Mouse (Mus musculus) gastrocnemius, postnatal 14 days (tissue): Measurements from ENCODE around the gene Ubr4. TPM values are rescaled to one million over a fixed set of nuclear protein-coding genes. Genes with fewer than 3 reads are reported as not detected.
A peak's percentile ranks its signal among the peaks of the same experiment; 100 is the strongest.

ENCODE experiments used
- DNase-seq: peaks from one replicate; pipeline ENCODE4 v3.0.0; 2021; ENCODE audit warnings: mixed read lengths
- intact Hi-C: fragments of 180-260 bp; cut with DNase I; formaldehyde crosslinking; loops from one replicate; pipeline ENCODE4 v1.15.1; 2025; ENCODE audit warnings: low total_unique reads
- total RNA-seq, 2 experiments: library from RNA; stranded (reverse); gene quantifications; 2 replicates each; pipeline ENCODE4 v1.2.3; 2021

The Ubr4 gene
- total RNA-seq, 2 experiments from 2014 or later: 71.7 to 73.6 TPM

DNA sequence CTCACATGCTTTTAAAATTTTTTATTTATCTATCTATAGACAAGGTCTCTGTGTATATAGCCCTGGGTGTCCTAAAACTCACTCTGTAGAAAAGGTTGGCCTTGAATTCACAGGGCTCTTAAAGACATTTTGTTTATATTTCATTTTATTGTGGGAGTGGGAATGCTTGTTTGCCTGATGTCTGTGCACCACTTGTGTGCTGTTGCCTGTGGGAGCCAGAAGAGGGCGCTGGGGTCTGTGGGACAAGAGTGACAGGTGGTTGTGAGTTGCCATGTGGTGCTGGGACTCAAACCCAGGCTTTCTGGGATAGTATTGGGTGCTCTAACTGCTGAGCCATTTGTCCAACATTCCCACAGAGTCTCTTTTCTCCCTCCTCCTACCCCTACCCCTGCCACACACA, 65.5 kb downstream of the Ubr4 start:
- DNase-seq: no peak
- intact Hi-C loops: no loop called here

DNA sequence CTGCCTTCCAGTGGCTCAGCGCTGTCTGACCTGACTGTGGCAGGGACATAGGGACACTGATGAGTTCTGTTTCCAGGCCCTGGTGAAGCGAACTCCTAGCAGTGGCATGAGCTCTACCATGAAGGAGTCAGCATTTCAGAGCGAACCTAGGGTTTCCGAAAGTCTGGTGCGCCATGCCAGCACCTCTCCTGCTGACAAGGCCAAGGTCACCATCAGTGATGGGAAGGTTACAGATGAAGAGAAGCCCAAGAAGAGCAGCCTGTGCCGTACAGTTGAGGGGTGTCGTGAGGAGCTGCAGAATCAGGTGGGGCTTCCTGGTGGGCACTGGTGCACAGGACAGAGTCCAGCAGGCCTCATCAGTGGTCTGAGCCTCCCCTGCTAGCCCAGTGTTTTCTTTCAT, 69.2 kb downstream of the Ubr4 start:
- no peak for DNase-seq
- intact Hi-C loops: no loop called here

DNA sequence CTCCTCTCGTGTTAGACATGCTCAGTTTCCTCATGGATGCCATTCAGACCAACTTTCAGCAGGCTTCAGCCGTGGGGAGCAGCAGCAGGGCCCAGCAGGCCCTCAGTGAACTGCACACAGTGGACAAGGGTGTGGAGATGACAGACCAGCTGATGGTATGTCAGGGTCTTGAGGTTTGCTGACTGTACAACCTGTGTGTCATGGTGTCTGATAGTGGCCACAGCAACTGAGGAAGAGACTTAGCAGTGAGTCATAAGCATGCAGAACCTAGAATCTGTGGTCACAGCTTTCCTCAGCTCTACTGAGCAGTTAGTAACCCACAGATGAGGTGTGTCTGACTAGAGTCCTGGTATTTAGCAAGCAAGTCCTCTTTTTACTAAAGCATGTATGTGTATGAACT, 70.0 kb downstream of the Ubr4 start:
- intact Hi-C loops: no loop called here
- no peak for DNase-seq

DNA sequence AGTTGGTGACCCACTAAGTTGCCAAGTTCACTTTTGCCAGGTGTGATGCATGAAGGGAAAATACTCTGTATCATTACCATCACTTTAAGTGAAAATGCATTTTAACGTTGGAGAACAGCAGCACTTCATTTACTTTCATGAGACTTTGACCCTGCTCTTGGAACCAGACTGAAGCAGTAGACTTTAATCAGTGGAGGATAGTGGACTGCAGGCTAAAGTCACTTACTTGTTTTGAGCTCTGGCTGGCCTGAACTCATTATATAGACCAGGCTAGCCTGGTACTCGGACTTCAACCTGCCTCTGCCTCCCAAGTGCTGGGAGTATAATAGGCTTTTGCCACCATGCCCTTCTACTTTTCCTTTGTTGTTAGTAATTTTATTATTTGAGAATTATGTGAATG, 70.9 kb downstream of the Ubr4 start:
- intact Hi-C loops: no loop called here
- no peak for DNase-seq

DNA sequence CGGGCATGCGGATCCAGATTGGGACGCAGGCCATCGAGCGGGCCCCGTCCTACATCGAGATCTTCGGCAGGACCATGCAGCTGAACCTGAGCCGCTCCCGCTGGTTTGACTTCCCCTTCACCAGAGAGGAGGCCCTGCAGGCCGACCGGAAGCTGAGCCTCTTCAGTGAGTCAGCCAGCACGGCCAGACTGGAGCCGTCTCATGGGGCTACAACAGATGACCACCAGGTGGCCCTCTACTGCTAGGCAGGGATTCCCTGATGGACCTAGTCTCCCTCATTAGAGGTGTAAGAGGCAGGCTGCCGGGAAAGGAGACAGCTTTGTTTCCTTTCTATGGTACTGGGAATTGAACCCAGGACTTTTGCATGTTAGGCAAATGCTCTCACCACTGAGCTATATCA, 77.8 kb downstream of the Ubr4 start:
- peak; percentile 79 for DNase-seq
- intact Hi-C loops: no loop called here

DNA sequence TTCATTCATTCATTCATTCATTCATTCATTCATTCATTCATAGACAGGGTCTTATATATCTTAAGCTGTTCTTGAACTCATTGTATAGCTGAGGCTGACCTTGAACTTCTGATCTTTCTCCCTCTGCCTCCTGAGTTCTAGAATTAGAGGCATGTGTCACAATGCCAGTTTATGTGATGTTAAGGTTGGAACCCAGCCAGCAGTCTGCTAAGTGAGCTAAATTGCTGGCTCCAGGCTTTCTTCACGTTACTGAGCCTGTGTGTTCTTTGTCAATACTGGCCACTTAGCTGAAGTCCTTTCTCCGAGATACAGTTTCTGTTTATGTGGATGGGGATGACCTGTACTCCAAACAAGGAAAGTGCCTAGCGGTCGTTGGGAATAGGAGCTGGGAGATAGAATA, 78.5 kb downstream of the Ubr4 start:
- DNase-seq: no peak
- intact Hi-C loops: no loop called here

DNA sequence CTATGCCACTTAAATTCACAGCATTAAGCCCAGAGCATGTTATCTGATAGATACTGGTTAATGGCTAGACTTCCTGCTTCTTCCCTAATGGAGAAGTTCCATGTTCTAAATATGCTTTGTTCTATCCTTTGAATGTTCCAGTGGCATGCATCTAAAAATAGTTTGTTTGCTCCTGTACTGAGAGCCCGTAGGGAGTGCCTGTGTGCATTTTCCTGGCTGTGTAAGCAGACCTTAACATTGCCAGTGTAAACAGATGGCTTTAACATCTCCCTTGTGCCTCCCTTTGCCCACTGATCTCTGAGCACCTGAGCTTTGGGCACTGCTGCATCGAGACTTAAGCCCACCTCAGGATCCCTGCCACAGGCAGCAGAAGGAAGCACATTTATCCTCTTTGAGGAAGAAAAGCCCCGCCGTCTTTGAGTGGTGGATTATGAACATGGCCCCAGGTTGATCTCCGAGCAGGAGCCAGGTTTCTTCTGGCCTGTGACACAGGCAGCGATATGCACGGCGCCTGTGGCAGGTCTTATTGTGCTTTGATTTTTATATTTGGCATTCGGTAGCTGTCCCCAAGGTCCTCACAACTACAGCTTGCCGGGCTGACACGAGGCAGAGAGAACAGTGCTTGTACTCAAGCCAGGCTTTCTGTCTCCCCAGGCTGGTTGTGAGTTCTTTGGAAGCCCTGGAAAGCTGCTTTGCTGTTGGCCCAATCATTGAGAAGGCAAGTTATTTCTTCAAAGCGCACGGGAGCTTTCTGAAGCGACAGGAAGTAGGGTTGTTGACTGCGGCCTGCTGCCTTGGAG, 80.8 kb downstream of the Ubr4 start:
- DNase-seq: no peak
- intact Hi-C loops: no loop called here

DNA sequence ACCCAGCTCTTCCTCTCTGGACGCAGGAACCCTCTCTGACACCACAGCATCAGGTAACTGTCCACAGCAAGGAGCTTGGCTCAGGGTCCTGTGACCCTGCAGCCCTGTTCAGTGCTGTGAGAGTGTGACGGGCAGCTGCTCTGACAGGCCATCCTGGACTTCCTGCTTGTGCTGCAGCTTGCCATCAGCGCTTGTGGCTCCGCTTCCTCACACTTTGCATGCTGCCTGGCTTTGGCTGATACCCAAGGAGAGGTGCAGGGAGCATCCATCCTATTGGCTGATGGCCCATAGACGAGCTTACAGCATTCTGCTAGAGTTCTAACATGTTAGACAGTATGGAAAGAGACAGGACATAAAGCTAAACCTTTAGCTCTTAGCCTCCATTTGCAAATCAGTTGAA, 88.8 kb downstream of the Ubr4 start:
- intact Hi-C loops: loop anchor here (5.0 kb wide), 1 partner anchor 34 kb away; no protein-coding TSS in a partner anchor
- no peak for DNase-seq

DNA sequence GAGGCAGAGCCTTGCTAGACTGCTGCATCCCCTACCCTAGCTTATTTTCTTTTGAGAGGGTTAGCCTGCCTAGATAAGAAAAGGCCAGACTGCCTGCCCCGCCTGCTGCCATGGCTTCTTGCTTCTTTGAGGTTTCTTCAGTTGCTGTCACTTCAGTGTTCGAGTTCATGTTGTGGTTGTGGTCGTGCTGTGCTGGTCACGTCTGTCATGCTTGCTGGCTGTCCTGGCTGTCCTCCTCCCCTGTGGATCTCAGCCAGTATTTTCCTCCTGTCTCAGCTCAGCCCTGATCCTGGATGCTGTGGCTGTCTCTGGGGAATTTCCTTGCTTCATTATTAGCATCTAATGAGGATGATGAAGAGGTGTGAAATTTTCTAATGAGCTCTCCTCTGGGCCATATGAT, 89.4 kb downstream of the Ubr4 start:
- DNase-seq: no peak
- intact Hi-C loops: loop anchor here (5.0 kb wide), 1 partner anchor 35 kb away; no protein-coding TSS in a partner anchor

DNA sequence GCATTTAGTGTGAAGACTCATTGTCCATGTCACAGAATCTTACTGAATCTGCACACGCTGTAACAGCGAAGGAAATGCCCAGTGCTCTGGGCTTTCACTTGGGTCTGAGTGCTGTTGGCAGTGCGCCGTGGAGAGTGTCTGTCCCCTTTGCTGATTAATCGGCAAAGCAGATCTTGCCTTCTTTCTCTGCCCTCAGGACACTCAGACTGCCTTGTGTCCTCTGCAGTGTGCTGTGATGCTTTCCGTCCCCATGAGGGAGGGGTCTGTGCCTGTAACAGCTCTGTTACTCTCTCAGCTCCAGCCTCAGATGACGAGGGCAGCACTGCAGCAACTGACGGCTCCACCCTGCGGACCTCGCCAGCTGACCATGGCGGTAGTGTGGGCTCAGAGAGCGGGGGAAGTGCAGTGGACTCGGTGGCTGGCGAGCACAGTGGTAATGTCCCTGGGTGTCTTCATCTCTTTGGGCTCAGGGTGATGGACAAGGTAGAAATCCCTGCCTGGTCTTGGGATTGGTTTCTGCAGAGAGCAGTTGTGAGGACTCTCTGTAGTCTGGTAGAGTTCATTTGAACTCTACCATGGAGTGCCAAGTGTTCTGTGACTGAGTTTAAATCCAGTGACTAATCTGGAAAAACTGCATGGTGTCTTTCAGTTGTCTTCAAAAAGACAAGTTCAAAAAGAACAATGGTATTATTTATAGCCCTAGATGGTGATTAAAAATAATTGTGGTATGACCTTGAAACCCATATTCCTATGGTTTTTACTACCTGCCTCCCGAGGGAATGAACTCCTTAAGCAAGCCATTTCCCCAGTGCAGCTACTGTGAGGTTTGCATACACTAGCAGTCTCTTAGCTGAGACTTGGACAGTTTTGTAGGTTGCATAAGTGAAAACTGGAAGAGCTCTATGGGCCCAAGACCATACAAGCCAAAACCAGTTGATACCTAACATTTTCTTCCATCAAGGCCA, 90.3 kb downstream of the Ubr4 start:
- intact Hi-C loops: loop anchor here (5.0 kb wide), 1 partner anchor 35 kb away; no protein-coding TSS in a partner anchor

DNA sequence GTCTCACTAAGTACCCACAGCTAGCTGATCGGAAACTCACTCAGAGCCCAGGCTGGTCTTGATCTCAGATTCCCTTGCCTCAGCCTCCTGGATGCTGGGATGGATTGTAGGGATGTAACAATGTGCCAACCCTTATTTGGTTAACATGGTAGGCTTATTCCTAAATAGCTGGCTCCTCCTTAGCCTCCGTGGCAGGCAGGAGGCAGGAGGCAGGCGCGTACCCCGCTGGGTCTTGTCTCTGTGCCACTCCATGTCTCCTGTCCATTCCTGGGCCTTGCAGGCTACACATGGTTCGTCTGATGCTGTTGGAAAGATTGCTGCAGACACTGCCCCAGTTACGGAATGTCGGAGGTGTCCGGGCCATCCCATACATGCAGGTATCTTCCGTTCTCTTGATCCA, 91.9 kb downstream of the Ubr4 start:
- intact Hi-C loops: loop anchor here (5.0 kb wide), 1 partner anchor 37 kb away; no protein-coding TSS in a partner anchor
- DNase-seq: no peak

More for the DNA sequence above, 90.3 kb downstream of the Ubr4 start:
- DNase-seq: no peak

DNA sequence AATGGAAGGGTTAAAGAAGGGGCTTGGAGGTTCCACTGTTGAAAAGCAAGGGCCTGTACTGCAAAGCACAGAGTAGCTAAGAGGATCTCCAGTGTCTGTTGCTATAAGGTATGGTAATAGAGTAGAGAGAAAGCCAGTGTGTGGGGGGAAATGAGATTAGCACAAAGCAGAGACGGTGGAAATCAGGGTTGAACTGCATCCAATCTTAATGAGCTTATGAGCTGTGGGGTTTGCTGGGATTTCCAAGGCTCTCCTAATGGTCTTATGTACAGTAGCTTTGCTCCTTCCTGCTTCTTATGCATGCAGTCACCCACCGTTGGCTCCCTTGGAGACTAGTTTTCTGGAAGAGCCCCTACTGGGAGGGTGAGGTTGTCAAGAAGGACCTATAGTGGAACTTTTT, 93.8 kb downstream of the Ubr4 start:
- DNase-seq: no peak
- intact Hi-C loops: no loop called here

DNA sequence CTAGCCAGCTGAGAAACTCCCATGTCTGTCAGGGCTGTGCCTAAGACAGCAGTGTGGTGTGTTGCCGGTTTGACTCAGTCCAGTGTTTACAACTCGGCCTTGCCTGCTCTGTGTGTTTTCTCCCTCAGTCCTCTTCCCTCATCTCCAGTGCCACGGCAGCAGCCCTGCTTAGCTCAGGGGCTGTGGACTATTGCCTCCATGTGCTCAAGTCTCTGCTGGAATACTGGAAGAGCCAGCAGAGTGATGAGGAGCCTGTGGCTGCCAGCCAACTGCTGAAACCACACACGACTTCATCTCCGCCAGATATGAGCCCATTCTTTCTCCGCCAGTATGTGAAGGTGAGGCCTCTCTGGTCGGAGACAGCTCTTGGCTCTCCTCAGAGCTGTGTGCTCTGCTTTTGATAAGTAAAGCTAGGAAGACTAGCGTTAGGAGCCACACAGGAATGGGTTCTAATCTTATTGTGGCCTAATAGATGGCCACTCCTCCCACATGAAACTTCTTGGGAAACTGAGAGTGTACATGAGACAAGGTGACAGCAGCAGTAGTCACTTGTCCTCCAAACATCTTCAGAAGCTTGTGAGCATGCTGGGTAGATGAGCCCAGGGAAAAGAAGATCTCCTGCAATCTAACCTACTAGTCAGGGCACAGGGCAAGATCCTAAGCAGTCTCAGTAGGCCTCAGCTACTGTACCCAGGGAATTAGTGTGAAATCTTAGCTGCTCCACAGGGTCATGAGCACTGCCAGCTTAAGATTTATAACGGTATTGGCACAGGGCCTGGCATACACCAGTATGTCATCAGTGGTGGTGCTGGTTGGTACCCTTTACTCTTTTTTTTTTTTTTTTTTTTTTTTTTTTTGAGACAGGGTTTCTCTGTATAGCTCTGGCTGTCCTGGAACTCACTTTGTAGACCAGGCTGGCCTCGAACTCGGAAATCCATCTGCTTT, 94.6 kb downstream of the Ubr4 start:
- no peak for DNase-seq
- intact Hi-C loops: no loop called here

DNA sequence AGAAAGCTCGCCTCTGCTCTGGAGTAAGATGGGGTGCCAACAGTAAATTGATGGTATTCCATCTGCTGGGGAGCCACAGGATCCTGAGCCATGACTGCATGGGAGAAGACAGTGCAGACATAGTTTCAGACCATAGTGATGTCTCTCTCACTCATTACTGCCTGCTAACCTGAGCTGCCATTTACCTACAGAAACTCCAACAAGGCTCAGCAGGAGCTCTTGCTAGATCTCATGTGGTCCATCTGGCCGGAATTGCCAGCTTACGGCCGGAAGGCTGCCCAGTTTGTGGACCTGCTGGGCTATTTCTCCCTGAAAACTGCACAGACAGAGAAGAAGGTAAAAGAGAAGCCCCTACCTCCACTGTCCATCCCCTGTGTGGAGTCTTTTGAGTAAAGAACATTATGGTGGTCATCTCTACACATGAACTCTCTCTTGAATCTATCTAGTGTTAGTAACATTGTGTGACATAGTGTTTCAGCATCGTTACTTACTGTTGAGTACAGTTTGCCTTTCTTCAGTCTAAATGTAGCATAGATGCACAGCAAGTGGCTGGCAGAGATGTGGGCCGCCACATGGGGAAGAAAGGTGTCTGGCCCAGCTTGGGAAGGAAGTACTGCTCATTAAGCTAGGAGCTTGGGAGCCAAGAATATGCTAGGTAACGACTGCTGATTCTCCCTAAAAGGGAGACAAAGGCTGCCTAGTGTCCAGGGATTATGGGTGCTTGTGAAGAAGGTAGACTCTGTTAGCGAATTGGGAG, 100.7 kb downstream of the Ubr4 start:
- DNase-seq: no peak
- intact Hi-C loops: no loop called here

DNA sequence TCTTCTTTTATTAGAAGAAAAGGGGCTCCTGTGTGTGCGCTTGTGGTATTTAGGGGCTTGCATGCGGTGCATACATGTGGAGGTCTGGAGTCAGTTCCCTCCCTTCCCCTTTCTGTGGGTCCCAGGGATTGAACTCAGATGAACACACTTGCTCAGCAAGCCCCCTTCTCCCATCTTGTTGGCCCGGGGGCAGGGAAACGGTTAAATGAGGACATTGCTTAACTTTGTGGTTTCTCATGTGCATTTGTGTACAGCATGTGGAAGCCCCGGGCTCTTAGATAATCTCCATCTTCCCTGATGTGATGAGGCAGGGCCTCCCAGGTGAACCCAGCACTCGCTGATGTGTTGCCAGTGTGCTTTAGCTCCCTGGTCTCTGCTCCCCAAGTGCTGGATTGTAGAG, 101.9 kb downstream of the Ubr4 start:
- intact Hi-C loops: no loop called here
- no peak for DNase-seq

DNA sequence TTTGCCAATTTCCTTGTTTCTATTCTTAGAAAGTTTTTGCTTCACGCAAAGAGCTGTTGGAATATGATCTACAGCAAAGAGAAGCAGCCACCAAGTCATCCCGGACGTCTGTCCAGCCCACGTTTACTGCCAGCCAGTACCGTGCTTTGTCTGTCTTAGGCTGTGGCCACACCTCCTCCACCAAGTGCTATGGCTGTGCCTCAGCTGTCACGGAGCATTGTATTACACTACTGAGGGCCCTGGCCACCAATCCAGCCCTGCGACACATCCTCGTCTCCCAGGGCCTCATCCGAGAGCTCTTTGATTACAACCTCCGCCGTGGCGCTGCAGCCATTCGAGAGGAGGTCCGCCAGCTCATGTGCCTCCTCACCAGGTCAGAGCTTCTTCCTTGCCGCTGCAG, 107.6 kb downstream of the Ubr4 start:
- peak; percentile 52 for DNase-seq

DNA sequence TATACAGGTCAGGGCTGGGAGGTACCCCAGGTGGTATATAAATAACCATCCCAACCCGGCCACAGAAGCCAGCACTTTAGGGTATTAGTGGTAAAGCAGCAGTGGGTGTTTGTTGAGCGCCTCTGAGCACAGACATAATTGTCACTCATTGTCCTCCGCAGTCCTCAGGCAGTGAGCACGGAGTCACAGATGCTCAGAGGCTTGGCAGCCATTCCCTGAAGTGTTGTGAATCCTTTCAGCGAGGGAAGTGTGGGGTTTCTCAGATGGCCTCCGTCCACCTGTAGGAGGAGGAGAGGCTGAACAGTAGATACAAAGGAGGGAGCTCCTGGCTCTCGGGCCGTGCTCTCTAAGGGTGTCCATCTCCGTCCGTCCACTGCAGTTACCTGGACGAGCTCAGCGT, 111.8 kb downstream of the Ubr4 start:
- no peak for DNase-seq
- intact Hi-C loops: no loop called here

More for the DNA sequence above, 107.6 kb downstream of the Ubr4 start:
- intact Hi-C loops: no loop called here

DNA sequence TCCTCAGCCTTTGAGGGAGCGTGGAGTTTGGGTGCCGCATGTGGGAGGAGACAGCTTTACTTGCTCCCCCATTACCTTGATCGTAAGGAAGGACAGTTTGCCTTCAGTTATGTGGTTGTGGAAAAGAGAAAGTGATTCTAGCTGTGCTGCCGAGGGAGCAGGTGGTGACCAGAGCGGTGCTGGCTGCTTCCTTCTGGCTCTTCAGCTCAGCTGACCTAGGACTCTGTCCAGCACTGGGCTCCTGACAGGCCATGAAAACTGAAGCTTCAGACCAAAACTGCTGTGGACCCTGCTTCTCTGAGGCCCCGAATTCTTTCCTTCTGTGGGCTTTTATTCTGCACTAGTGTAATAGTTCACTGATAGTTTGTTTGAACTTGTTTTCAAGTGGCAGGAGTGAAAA, 114.1 kb downstream of the Ubr4 start:
- DNase-seq: no peak
- intact Hi-C loops: no loop called here

DNA sequence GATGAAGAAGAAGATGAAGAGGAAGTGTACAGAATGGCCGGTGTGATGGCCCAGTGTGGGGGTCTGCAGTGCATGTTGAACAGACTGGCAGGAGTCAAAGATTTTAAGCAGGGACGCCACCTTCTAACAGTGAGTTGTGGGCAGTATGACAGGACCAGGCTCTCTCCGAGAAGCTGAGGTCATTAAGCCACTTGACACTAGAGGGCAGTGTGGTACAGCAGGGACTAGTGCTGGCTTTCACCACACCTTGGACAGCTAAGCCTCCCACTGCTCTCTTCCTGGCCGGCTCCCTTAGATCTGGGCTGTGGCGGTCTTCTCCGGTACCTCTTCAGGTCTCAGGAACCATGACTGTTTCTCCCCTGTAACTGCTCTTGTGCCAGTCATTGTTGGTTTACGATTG, 117.8 kb downstream of the Ubr4 start:
- peak; percentile 78 for DNase-seq
- intact Hi-C loops: loop anchor here (5.0 kb wide), 3 partner anchors 102 to 167 kb away; no protein-coding TSS in a partner anchor
